Mouse (Mus musculus) cortical plate, adult 2 months (tissue): ENCODE measurements around the gene Gm10681. TPM values are rescaled to one million over a fixed set of nuclear protein-coding genes. Genes with fewer than 3 reads are reported as not detected.
"Not testable (repeated sequence)": the region's sequence is repeated elsewhere in the genome, so short reads cannot be mapped to it uniquely, and the experiment has no call there.

ENCODE experiments used
- H3K27ac ChIP-seq: fragments of 200-500 bp; 2 replicates; pipeline ENCODE4 v1.5.1; 2012; ENCODE audit warnings: low read length, control low read depth, inconsistent platforms; ENCODE audit not compliant: insufficient read depth
- H3K4me1 ChIP-seq: fragments of 200-500 bp; 2 replicates; pipeline ENCODE4 v1.6.1; 2011; ENCODE audit warnings: low read length; ENCODE audit not compliant: control insufficient read depth, insufficient read depth
- H3K4me3 ChIP-seq: fragments of 200-500 bp; 2 replicates; pipeline ENCODE4 v1.5.1; 2011; ENCODE audit warnings: mild to moderate bottlenecking, low read length, control low read depth; ENCODE audit not compliant: insufficient read depth
- polyA plus RNA-seq: library from polyadenylated mRNA; depleted of rRNA; stranded (reverse); fragments of >200 nt; gene quantifications from 2 replicates; pipeline ENCODE4 v1.2.3, GENCODE M21; 2012; rRNA removed

Gm10681 gene
- polyA plus RNA-seq, 1 experiment = not detected

DNA sequence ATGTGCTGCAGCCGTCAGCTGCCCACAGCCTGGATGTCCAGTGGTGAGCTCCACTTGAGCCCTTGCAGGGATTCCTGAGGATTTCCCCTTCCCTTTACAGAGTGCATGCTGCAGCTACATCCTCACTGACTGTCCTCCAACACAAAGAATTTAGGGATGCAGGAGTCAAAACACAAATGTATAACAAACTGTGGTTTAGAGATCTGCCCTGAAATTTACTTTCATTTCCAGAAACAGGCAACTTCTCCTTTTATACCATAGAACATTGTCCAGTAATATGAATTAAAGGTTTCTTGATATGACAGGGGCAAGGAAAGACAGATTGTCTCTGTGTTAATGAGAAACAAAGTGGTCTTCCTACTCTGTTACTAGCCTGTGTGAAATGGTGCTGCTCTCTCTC lies 37.8 kb downstream of the Gm10681 start:
- H3K27ac ChIP-seq, H3K4me1 ChIP-seq, H3K4me3 ChIP-seq: not testable (repeated sequence)

DNA sequence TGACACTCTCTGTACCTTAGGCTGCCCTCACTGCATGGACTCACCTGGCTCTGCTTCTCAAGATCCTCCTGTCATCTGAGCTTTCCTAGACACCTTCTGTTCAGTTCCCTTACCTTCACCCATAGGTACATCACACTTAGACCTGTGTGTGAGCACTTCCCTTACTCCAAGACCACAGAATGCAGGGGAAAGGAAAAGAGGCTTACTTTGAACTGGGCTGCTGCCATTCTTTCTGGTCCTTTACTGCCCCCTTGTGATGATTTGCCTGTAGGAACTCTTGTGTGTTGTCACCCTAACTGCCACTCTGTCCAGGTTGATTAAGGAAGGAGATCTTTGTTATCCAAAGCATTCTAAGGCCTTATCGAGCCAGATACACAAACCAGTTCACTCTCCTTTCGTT lies 38.4 kb downstream of the Gm10681 start:
- H3K4me1 ChIP-seq, H3K4me3 ChIP-seq, H3K27ac ChIP-seq: not testable (repeated sequence)

DNA sequence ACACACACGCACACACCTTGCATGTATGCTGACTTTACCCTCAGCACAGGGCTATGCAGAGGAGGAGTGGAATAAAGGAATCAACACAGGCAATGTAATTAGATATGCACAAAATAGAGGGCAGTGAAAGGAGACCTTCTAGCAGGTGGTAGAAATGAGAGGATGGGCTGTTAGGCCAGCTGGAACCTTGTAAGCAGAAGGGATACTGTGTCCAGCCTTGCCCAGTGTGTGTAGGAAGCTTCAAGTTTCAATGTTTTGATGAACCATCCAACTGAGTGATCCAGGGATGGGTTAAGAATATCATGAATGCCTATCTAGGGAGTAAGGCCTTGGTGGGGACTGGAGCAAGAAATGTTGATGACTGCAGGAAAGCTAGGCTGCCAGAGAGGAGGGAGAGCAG lies 40.1 kb downstream of the Gm10681 start:
- not testable (repeated sequence) for H3K4me3 ChIP-seq, H3K27ac ChIP-seq, H3K4me1 ChIP-seq

- not testable (repeated sequence) for H3K4me1 ChIP-seq, H3K4me3 ChIP-seq, H3K27ac ChIP-seq
Observed at GRCm38 (mm10) chr3:98547641-98548040, 41.0 kb downstream of the Gm10681 start.

- H3K4me1 ChIP-seq, H3K27ac ChIP-seq, H3K4me3 ChIP-seq: not testable (repeated sequence)
Observed at GRCm38 (mm10) chr3:98524978-98525377, 63.6 kb downstream of the Gm10681 start.

DNA sequence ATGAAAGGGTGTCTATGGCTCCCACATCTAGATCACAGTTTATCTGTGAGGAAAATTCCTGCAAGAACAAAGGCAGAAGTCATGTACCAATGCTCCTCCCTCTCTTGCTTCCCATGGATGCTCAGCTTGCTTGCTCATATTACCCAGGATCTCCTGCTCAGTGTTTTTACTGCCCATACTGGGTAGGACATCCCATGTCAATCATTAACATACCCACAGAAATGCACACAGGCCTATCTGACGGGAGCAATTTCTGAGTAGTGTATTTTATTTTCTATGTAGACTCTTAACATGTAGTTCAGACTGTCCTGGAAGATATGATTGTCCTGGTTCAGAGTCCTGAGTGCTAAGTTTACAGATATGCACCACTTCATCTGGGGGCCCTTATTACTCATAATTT lies 64.1 kb downstream of the Gm10681 start:
- not testable (repeated sequence) for H3K27ac ChIP-seq, H3K4me3 ChIP-seq, H3K4me1 ChIP-seq

DNA sequence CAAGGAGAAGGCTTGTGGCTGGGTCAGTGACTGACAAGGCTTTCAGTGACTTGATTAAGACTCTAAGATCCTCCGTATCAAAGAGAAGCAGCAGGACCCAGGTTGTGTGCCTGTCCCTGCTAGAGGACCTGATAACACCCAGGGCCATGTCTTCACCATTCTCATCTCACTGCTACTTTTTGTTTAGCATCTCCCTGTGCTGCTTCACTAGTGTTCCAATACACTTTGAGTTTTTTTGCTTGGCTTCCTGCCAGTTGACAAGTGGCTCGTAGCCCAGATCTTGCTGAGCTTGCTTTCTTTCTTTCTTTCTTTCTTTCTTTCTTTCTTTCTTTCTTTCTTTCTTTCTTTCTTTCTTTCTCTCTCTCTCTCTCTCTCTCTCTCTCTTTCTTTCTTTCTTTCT lies 65.8 kb downstream of the Gm10681 start:
- H3K4me1 ChIP-seq, H3K4me3 ChIP-seq, H3K27ac ChIP-seq: not testable (repeated sequence)

GRCm38 (mm10) chr3:98510414-98510813 lies 78.2 kb downstream of the Gm10681 start, which contains the start of gene Hsd3b4:
Hsd3b4 (minus strand) TSS chr3:98510514.
- not testable (repeated sequence) for H3K4me3 ChIP-seq, H3K27ac ChIP-seq, H3K4me1 ChIP-seq

DNA sequence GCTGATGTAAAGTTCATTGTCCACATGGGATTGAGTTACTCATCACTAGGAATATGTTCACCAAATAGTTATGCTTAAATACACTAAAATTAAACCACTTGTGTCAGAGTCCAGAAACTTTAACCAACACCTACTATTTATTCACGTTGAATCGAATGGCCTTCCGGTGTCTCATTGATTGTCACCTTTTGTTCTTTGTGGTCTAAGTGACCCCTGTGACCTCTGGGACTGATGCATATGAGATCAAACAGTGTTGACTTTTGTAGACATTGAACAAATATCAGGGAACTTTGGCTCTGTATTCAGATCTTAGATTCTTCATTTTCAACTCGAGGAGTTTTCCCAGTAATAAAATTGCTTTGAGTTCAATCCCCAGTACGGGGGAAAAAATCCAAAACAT lies 81.4 kb downstream of the Gm10681 start:
- H3K4me1 ChIP-seq, H3K4me3 ChIP-seq, H3K27ac ChIP-seq: not testable (repeated sequence)

Other genes with a start within 250 kb of the Gm10681 start
- 136 and 141 TPM in 2 replicates for gene Phgdh, start 248.8 kb downstream of the Gm10681 start, polyA plus RNA-seq
- gene Zfp697, start 206.3 kb downstream of the Gm10681 start, polyA plus RNA-seq = 20.6 and 21.1 TPM in 2 replicates
- not detected in 2 replicates for gene Gm4450, start 131.7 kb downstream of the Gm10681 start, polyA plus RNA-seq
- gene Hsd3b4, start 78.3 kb downstream of the Gm10681 start, polyA plus RNA-seq = not detected in 2 replicates
- not detected in 2 replicates for gene Hsd3b5, start 41.4 kb upstream of the Gm10681 start, polyA plus RNA-seq
- 0.09 and 0.13 TPM in 2 replicates for gene Hsd3b2, start 135.7 kb upstream of the Gm10681 start, polyA plus RNA-seq
- not detected in 2 replicates for gene Hsd3b3, start 174.3 kb upstream of the Gm10681 start, polyA plus RNA-seq
- gene Hsd3b6, start 225.6 kb upstream of the Gm10681 start, polyA plus RNA-seq = not detected in 2 replicates